11 mouse cellular contexts compared by ENCODE assay signal in genomic region chr13:54071011-54071410, GRCm38 (mm10). TPM values are rescaled to one million over a fixed set of nuclear protein-coding genes. Genes with fewer than 3 reads are reported as not detected.
"Had no signal": no experiment of that assay in that cellular context is flagged by ENCODE, and none has a peak within 500 bp of the region (broad histone marks: within the 10 kb centered on the region; RNA-seq: fewer than 3 reads in every experiment).

No protein-coding gene starts in this region.

- H3K9me3 ChIP-seq: liver, embryonic 13.5 days; midbrain, embryonic 10.5 days; midbrain, embryonic 13.5 days; neural tube, embryonic 12.5 days; neural tube, embryonic 15.5 days had no signal

- H3K27me3 ChIP-seq: liver, embryonic 13.5 days; neural tube, embryonic 12.5 days; neural tube, embryonic 15.5 days had no signal

- H3K36me3 ChIP-seq: neural tube, embryonic 12.5 days; neural tube, embryonic 15.5 days had no signal

- H3K27ac ChIP-seq: neural tube, embryonic 12.5 days had no signal

RNA-seq across cellular contexts. Expression of gene Drd1, which starts 15.5 kb away (rescaled TPM):
- total RNA-seq: liver, adult 2 months; megakaryocyte progenitor cell, adult 5-6 weeks; monocyte, adult 5-6 weeks had no signal
- polyA plus RNA-seq: limb, embryonic 11.5 days; liver, adult 2 months; liver, embryonic 13.5 days; liver, embryonic 16.5 days; lung, adult 2 months had no signal
